Mouse (Mus musculus) megakaryocyte-erythroid progenitor cell, adult 5 weeks (primary cell): ENCODE measurements around the gene Eif4e. TPM values are rescaled to one million over a fixed set of nuclear protein-coding genes. Genes with fewer than 3 reads are reported as not detected.

ENCODE experiments used
- polyA plus RNA-seq: library from polyadenylated mRNA; stranded (reverse); fragments of >175 nt; gene quantifications from 2 replicates; pipeline ENCODE4 v1.2.3, GENCODE M21; 2012

Eif4e gene
- 12.5 and 22.6 TPM in 2 replicates for polyA plus RNA-seq

GRCm38 (mm10) chr3:138526073-138526915, at the start of gene Eif4e:
Gene Eif4e (plus strand): TSS chr3:138526179.

GRCm38 (mm10) chr3:138489327-138490033, 36.5 kb upstream of the Eif4e start, which contains the start of gene Metap1:
Gene Metap1 (minus strand): TSS chr3:138489515.

Other genes starting within 250 kb of the Eif4e start
- not detected in 2 replicates for gene Adh6a, start 212.9 kb upstream of the Eif4e start, polyA plus RNA-seq
- gene Adh6b, start 184.4 kb upstream of the Eif4e start, polyA plus RNA-seq, result not detected in 2 replicates
- not detected in 2 replicates for gene Adh4, start 110.7 kb upstream of the Eif4e start, polyA plus RNA-seq
- 20.0 and 20.1 TPM in 2 replicates for gene Adh5, start 83.1 kb upstream of the Eif4e start, polyA plus RNA-seq
- gene Metap1, start 36.7 kb upstream of the Eif4e start, polyA plus RNA-seq, result 17.7 and 18.4 TPM in 2 replicates
- 7.5 and 11.4 TPM in 2 replicates for gene Tspan5, start 216.0 kb downstream of the Eif4e start, polyA plus RNA-seq